Mouse (Mus musculus) embryonic facial prominence, embryonic 12.5 days (tissue): Measurements from ENCODE around the gene Hadhb. TPM values are rescaled to one million over a fixed set of nuclear protein-coding genes. Genes with fewer than 3 reads are reported as not detected.
"Not testable (repeated sequence)": the region's sequence is repeated elsewhere in the genome, so short reads cannot be mapped to it uniquely, and the experiment has no call there.

ENCODE experiments used
- ATAC-seq: fragments of 200-750 bp; cut with Nextera tagmentation; 2 replicates; pipeline ENCODE4 v1.8.0; 2017; ENCODE audit not compliant: insufficient number of reproducible peaks, insufficient read depth, low FRiP score, low TSS enrichment
- H3K27ac ChIP-seq: fragments of 300-500 bp; sonication (generic); 2 replicates; pipeline ENCODE4 v1.5.1; 2016; ENCODE audit warnings: mild to moderate bottlenecking
- H3K27me3 ChIP-seq: fragments of 300-500 bp; sonication (generic); 2 replicates; pipeline ENCODE4 v1.6.1; 2016; ENCODE audit warnings: mild to moderate bottlenecking, moderate library complexity
- H3K36me3 ChIP-seq: fragments of 300-500 bp; sonication (generic); 2 replicates; pipeline ENCODE4 v1.6.1; 2016; ENCODE audit warnings: mild to moderate bottlenecking
- H3K4me1 ChIP-seq: fragments of 300-500 bp; sonication (generic); 2 replicates; pipeline ENCODE4 v1.6.1; 2016
- H3K4me2 ChIP-seq: fragments of 300-500 bp; sonication (generic); replicated peaks from 2 replicates; pipeline ENCODE4 v1.6.1; 2016; ENCODE audit warnings: mild to moderate bottlenecking, moderate library complexity
- H3K4me3 ChIP-seq: fragments of 300-500 bp; sonication (generic); 2 replicates; pipeline ENCODE4 v1.5.1; 2016; ENCODE audit warnings: mild to moderate bottlenecking
- H3K9ac ChIP-seq: fragments of 300-500 bp; sonication (generic); 2 replicates; pipeline ENCODE4 v1.6.1; 2016; ENCODE audit warnings: mild to moderate bottlenecking, moderate library complexity
- H3K9me3 ChIP-seq: fragments of 300-500 bp; sonication (generic); 2 replicates; pipeline ENCODE4 v1.6.1; 2016; ENCODE audit warnings: mild to moderate bottlenecking, moderate library complexity
- WGBS: fragments of 180-500 bp; shearing (Covaris S2); methylation state at CpG from one replicate; pipeline ENCODE4 v1.1.7; 2016; 5-methylcytosine and 5-hydroxymethylcytosine counted together
- polyA plus RNA-seq: library from polyadenylated mRNA; unstranded; fragments of >200 nt; fragmentation: Nextera tagmentation; extraction: Ambion mirVana; gene quantifications from 2 replicates; pipeline ENCODE4 v1.2.1, GENCODE M21; 2016

Hadhb gene
- polyA plus RNA-seq, 1 experiment from 2014 or later = 124 TPM

DNA sequence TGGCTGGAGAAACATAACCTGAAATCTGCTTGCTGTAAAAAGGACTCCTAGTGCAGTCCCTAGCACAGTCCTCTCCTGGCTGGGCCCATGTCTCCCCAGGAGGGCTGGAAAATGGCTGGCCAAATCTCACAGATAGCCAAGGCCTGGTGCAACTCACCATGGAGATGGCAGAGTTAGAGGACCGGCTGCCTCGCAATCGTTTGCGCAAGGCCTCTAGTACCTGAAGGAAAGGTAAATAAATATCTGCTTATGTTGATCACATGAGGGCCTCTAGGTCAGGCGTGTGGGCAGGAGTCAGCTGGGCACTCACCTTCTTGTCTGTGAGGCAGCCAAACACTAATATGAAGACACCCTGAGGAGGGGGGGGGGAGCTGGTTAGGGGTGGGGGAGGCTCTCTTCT is 40.3 kb downstream of the Hadhb start:
- WGBS = 86% methylated on average over 5 of the region's 5 CpGs
- H3K4me3 ChIP-seq = no peak overlapping the region
- H3K4me2 ChIP-seq = no peak overlapping the region
- ATAC-seq = no peak
- H3K27ac ChIP-seq = no peak overlapping the region
- no peaks in the 10 kb centered on the region for H3K27me3 ChIP-seq
- no peaks in the 10 kb centered on the region for H3K36me3 ChIP-seq
- H3K9ac ChIP-seq = no peak overlapping the region
- H3K9me3 ChIP-seq = no peaks in the 10 kb centered on the region
- no peaks in the 10 kb centered on the region for H3K4me1 ChIP-seq

DNA sequence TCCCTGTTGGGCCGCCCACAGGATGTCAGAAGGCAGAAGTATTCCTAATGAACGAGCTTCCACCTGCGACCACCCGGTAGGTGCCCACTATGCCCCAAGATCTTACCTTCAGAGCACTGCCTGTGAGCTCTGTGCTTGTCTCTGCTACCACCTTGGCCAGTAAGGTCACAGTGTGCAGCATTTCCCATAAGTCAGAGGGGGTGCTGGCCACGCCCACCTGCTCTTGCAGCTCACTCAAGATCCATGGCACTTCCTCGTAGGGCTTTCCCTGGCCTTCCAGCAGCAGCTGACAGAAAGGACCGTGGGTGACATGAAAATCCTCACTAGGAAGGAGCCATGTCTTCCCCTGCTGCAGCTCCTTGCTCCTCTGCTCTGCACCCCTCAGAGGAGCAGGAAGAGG is 43.2 kb downstream of the Hadhb start:
- H3K9ac ChIP-seq = no peak overlapping the region
- ATAC-seq = no peak
- no peaks in the 10 kb centered on the region for H3K4me1 ChIP-seq
- H3K27me3 ChIP-seq = no peaks in the 10 kb centered on the region
- no peak overlapping the region for H3K4me3 ChIP-seq
- H3K9me3 ChIP-seq = no peaks in the 10 kb centered on the region
- no peak overlapping the region for H3K4me2 ChIP-seq
- H3K36me3 ChIP-seq = no peaks in the 10 kb centered on the region
- 72% methylated on average over 7 of the region's 7 CpGs for WGBS
- H3K27ac ChIP-seq = no peak overlapping the region

DNA sequence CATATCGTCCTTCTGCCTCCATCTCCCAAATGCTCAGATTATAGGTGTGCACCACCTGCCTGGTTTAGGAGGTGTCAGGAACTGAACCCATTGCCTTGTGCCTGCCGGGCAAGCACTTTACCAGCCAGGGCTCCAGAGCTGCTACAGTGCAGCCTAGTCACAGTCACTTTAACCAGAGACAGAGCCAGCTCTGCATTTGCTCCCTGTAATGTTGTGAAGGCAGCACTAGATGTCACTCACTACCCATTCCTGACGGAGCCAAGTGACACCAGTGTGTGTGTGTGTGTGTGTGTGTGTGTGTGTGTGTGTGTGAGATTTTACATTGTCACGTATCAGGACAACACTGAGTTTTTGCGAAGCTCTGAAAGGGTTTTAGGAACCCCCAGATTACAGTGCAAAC is 46.5 kb downstream of the Hadhb start:
- H3K9me3 ChIP-seq = no peaks in the 10 kb centered on the region
- no peak overlapping the region for H3K4me2 ChIP-seq
- no peak overlapping the region for H3K9ac ChIP-seq

GRCm38 (mm10) chr5:30202221-30202620 is 47.2 kb downstream of the Hadhb start:
- no peak overlapping the region for H3K9ac ChIP-seq
- H3K4me1 ChIP-seq = no peaks in the 10 kb centered on the region
- H3K9me3 ChIP-seq = no peaks in the 10 kb centered on the region
- no peak for ATAC-seq
- H3K4me2 ChIP-seq = no peak overlapping the region
- H3K4me3 ChIP-seq = no peak overlapping the region
- no peaks in the 10 kb centered on the region for H3K36me3 ChIP-seq
- H3K27ac ChIP-seq = no peak overlapping the region
- 85% methylated on average over 7 of the region's 7 CpGs for WGBS
- H3K27me3 ChIP-seq = no peaks in the 10 kb centered on the region

More for the DNA sequence above, 46.5 kb downstream of the Hadhb start:
- H3K27ac ChIP-seq = no peak overlapping the region
- H3K36me3 ChIP-seq = no peaks in the 10 kb centered on the region
- H3K4me1 ChIP-seq = no peaks in the 10 kb centered on the region
- no peak overlapping the region for H3K4me3 ChIP-seq
- WGBS = 56% methylated on average over 5 of the region's 5 CpGs
- no peaks in the 10 kb centered on the region for H3K27me3 ChIP-seq
- ATAC-seq = no peak

DNA sequence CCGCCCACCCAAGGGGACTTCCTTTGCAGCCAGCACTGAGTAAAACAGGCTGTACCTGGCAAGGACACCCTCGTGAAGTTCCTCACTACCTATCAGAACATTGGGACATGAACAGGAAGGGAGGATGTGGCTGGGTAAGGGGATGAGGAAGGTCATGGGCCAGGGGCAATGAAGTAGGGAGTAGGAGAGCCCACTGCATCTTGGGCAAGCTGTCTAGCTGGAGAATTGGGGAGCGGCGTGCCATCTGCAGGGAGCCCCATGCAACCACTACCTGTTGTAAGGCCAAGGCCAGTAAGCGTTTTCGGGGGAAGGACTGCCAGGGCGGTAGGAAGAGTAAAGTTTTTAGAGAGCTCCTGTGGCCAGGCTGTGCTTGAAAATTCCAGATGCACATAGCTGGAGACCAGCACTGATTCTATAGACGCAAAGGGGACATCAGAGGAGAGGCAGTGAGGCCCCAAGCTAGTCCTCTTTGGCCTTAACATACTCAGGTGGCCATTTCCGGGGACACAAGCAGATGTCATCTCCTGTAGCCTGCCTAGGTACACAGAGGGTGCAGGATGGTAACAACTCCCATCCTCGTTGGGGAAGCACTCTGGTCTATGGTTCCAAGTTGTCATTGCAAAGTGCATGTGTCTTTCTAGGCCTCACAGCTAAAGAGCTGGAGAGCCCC is 48.3 kb downstream of the Hadhb start:
- H3K9me3 ChIP-seq = no peaks in the 10 kb centered on the region
- H3K27ac ChIP-seq = no peak overlapping the region
- no peak for ATAC-seq
- H3K9ac ChIP-seq = no peak overlapping the region
- no peak overlapping the region for H3K4me2 ChIP-seq
- H3K4me3 ChIP-seq = no peak overlapping the region
- no peaks in the 10 kb centered on the region for H3K4me1 ChIP-seq
- no peaks in the 10 kb centered on the region for H3K36me3 ChIP-seq
- WGBS = 78% methylated on average over 10 of the region's 10 CpGs
- no peaks in the 10 kb centered on the region for H3K27me3 ChIP-seq

DNA sequence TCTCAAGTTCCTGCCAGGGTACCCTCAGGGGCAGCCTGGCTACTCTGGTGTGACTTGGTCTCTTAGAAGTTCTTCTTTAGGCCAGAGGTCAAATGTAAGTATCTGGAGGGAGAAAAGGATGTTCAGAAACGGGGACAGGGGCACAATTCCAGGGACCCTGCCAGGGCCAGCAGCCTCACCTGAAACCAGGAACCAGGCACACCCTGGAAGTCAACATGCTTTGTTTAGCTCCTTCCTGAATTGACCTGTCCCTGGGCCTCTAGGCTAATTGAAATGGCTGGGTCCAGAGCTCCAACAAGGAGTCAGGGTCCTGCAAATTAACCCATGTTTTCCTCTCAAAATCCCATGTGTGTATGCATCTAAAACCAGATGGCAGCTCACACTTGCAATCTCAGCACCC is 49.4 kb downstream of the Hadhb start:
- no peak overlapping the region for H3K9ac ChIP-seq
- H3K36me3 ChIP-seq = no peaks in the 10 kb centered on the region
- no peak overlapping the region for H3K27ac ChIP-seq
- H3K4me2 ChIP-seq = no peak overlapping the region
- H3K4me3 ChIP-seq = no peak overlapping the region
- no peaks in the 10 kb centered on the region for H3K4me1 ChIP-seq
- H3K9me3 ChIP-seq = no peaks in the 10 kb centered on the region
- no peak for ATAC-seq
- H3K27me3 ChIP-seq = no peaks in the 10 kb centered on the region
- 68% methylated on average over 1 of the region's 1 CpGs for WGBS

DNA sequence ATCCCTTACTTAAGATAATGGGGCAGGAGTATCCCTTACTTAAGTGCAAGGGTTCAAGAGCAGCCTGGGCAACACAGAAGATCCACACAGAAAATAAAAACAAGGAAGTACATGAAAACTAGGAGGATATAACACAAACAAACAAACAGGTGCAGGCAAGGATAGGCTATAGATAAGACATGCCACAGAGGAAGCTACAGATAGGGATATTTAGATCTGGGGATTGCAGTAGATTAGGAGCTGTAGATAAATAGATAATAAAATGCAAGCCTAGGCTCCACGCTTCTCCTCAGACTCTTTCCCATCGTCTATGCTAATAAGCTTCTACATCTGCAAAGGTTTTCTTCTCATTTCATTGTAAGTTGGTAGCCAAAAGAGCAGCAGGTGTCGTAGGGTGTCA is 50.0 kb downstream of the Hadhb start:
- Histone ChIP-seq H3K9ac (no peak overlapping the region), H3K4me3 (no peak overlapping the region), H3K27me3 (no peaks in the 10 kb centered on the region), H3K4me1 (no peaks in the 10 kb centered on the region), H3K36me3 (no peaks in the 10 kb centered on the region), H3K27ac (no peak overlapping the region), H3K4me2 (no peak overlapping the region), H3K9me3 (no peaks in the 10 kb centered on the region)
- no peak for ATAC-seq
- WGBS = 65% methylated on average over 3 of the region's 3 CpGs

- Histone ChIP-seq H3K27me3 (no peaks in the 10 kb centered on the region), H3K27ac (no peak within 1 kb of the TSS), H3K9me3 (no peaks in the 10 kb centered on the region), H3K36me3 (no peaks in the 10 kb centered on the region), H3K4me3 (no peak within 1 kb of the TSS), H3K4me1 (no peaks in the 10 kb centered on the region), H3K4me2 (no peak within 1 kb of the TSS), H3K9ac (no peak within 1 kb of the TSS)
- 41% methylated on average over 5 of the region's 5 CpGs for WGBS
- no peak for ATAC-seq
Observed at GRCm38 (mm10) chr5:30205493-30205892, 50.4 kb downstream of the Hadhb start, which contains the start of gene Adgrf3. Adgrf3 (minus strand) TSS chr5:30205722.

- Histone ChIP-seq H3K27me3 (no peaks in the 10 kb centered on the region), H3K4me1 (no peaks in the 10 kb centered on the region)
- 66% methylated on average over 6 of the region's 6 CpGs for WGBS
Observed at GRCm38 (mm10) chr5:30207276-30207675, 52.2 kb downstream of the Hadhb start.

DNA sequence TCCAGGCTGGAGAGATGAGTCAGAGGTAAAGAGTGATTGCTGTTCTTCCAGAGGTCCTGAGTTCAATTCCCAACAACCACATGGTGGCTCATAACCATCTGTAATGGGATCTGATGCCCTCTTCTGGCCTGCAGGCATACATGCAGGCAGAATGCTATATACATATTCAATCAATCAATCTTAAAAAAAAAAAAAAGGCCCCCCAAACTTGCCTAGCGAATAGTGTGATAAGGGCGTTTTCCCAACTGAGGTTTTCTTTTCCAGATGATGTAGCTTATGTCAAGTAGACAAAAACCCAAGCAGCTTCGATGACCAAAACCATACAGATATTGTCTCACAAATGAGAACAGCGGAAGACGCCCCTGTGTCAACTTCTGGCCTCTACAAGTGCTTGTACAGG is 55.7 kb downstream of the Hadhb start:
- not testable (repeated sequence) for H3K9me3 ChIP-seq, H3K27me3 ChIP-seq, H3K9ac ChIP-seq, ATAC-seq, H3K4me1 ChIP-seq, H3K36me3 ChIP-seq, H3K4me3 ChIP-seq, H3K27ac ChIP-seq, H3K4me2 ChIP-seq
- 90% methylated on average over 5 of the region's 5 CpGs for WGBS

More at GRCm38 (mm10) chr5:30207276-30207675, 52.2 kb downstream of the Hadhb start:
- H3K4me2 ChIP-seq = no peak overlapping the region
- H3K4me3 ChIP-seq = no peak overlapping the region
- no peaks in the 10 kb centered on the region for H3K9me3 ChIP-seq
- no peaks in the 10 kb centered on the region for H3K36me3 ChIP-seq
- ATAC-seq = no peak
- no peak overlapping the region for H3K27ac ChIP-seq
- no peak overlapping the region for H3K9ac ChIP-seq

- Histone ChIP-seq H3K27me3 (no peaks in the 10 kb centered on the region), H3K9ac (no peak overlapping the region), H3K9me3 (no peaks in the 10 kb centered on the region), H3K36me3 (no peaks in the 10 kb centered on the region), H3K4me3 (no peak overlapping the region), H3K4me2 (no peak overlapping the region), H3K4me1 (no peaks in the 10 kb centered on the region), H3K27ac (no peak overlapping the region)
- ATAC-seq = no peak
- 14% methylated on average over 4 of the region's 4 CpGs for WGBS
Observed at GRCm38 (mm10) chr5:30214889-30215288, 59.8 kb downstream of the Hadhb start.

GRCm38 (mm10) chr5:30215970-30216369 is 60.9 kb downstream of the Hadhb start:
- WGBS = 70% methylated on average over 5 of the region's 5 CpGs
- Histone ChIP-seq H3K27ac (no peak overlapping the region), H3K27me3 (no peaks in the 10 kb centered on the region), H3K36me3 (no peaks in the 10 kb centered on the region), H3K9me3 (no peaks in the 10 kb centered on the region), H3K4me1 (no peaks in the 10 kb centered on the region), H3K4me2 (no peak overlapping the region), H3K4me3 (no peak overlapping the region), H3K9ac (no peak overlapping the region)
- ATAC-seq = no peak
